Mouse (Mus musculus): ENCODE data around the gene Capza2.

DNA sequence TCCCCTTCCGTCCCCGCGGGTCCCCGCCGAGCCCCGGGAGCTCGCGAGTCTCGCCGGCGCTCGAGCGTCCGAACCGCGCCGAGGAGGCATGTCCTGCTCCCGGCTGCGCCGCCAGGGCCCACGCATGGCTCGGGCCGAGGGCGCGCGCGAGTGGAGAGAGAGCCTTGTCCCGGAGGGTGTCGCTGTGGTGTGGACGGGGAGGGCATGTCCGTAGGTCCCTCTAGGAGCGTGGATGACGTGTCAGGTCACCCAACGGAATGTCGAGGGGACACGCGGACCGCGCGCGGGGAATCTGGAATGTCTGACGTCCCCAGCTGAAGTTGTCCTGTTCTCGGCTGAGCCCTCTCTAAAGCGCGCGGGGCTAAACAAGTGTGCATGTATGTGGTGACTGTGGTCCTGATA lies 58.5 kb downstream of the Capza2 start:
- TF ChIP-seq POLR2A (IDR thresholded peaks at IDR 0.05; ENCODE audit: borderline replicate concordance, extremely low read depth, low read depth, low read length) = peak; percentile 53; the same call in 1 of the 2 replicates
- no peak for TF ChIP-seq CTCF (IDR thresholded peaks at IDR 0.05; ENCODE audit: insufficient read depth, low read length)
